In the genomic region with DNA sequence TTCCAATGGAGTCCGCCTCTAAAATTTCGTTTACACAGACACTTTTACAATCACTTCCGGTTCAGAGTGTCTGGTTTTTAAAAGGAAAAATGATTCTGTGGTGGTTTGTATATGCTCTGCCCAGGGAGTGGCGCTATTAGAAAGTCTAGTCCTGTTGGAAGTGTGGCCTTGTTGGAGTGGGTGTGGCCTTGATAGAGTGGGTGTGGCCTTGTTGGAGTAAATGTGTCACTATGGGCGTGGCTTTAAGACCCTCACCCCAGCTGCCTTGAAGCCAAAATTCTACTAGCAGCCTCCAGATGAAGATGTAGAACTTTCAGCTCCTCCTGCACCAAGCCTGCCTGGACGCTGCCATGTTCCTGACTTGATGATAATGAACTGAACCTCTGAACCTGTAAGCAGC, we compare ENCODE assay signal across 26 mouse cellular contexts.
DNase-seq lines count a peak whose midpoint lies in the region; ATAC-seq and TF ChIP-seq lines count a peak whose summit lies in the region.
"Had no signal": no experiment of that assay in that cellular context is flagged by ENCODE, and none has a peak within 500 bp of the region (broad histone marks: within the 10 kb centered on the region; RNA-seq: fewer than 3 reads in every experiment).

No protein-coding gene starts in this region.

- H3K4me3 ChIP-seq in hindbrain, postnatal 0 days (ENCODE audit: low read length) = no peak overlapping the region
- H3K4me3 ChIP-seq: embryonic facial prominence, embryonic 10.5 days; embryonic facial prominence, embryonic 12.5 days; forebrain, embryonic 13.5 days; forebrain, embryonic 15.5 days had no signal

- DNase-seq in embryo, embryonic 11 days = peak; percentile 27
- no peak for DNase-seq in embryo, embryonic 9.5 days (ENCODE audit: extremely low spot score)
- DNase-seq in retina, postnatal 1 day = peak; percentile 24
- DNase-seq in retina, embryonic 14.5 days (ENCODE audit: low spot score) = no peak
- DNase-seq in R1 (ENCODE audit: low read depth, low spot score) = peak; percentile 66
- DNase-seq in ovary, postnatal 14 days (ENCODE audit: low spot score) = no peak
- DNase-seq in hindbrain, postnatal 0 days (ENCODE audit: low spot score) = no peak
- DNase-seq: adrenal gland, adult 8-10 months; adrenal gland, postnatal 14 days; adrenal gland, postnatal 36 days; B cell, adult 2 months; cerebellum, adult 11-12 months; cerebellum, adult 2 months; cerebellum, adult 9-10 months; cerebellum, postnatal 10 days; cerebellum, postnatal 25 days; forebrain, postnatal 0 days had no signal

- WGBS in hindbrain, postnatal 0 days = 84% methylated on average over 6 of the region's 6 CpGs

- H3K4me2 ChIP-seq in hindbrain, postnatal 0 days (ENCODE audit: low read depth, low read length) = no peak overlapping the region
- H3K4me2 ChIP-seq: embryonic facial prominence, embryonic 12.5 days; forebrain, embryonic 13.5 days; forebrain, embryonic 15.5 days had no signal

- no peaks in the 10 kb centered on the region for H3K9me3 ChIP-seq in hindbrain, postnatal 0 days (ENCODE audit: low read length)
- H3K9me3 ChIP-seq: embryonic facial prominence, embryonic 10.5 days; embryonic facial prominence, embryonic 12.5 days; forebrain, embryonic 13.5 days; forebrain, embryonic 15.5 days had no signal

- H3K4me1 ChIP-seq in hindbrain, postnatal 0 days (ENCODE audit: insufficient read depth, low read length) = no peaks in the 10 kb centered on the region
- H3K4me1 ChIP-seq: forebrain, embryonic 13.5 days; forebrain, embryonic 15.5 days had no signal

- no peaks in the 10 kb centered on the region for H3K36me3 ChIP-seq in hindbrain, postnatal 0 days (ENCODE audit: insufficient read depth, low read length)
- H3K36me3 ChIP-seq: embryonic facial prominence, embryonic 10.5 days; embryonic facial prominence, embryonic 12.5 days; forebrain, embryonic 15.5 days; G1E had no signal

- H3K27ac ChIP-seq in hindbrain, postnatal 0 days = no peak overlapping the region
- H3K27ac ChIP-seq: embryonic facial prominence, embryonic 10.5 days; embryonic facial prominence, embryonic 12.5 days; forebrain, embryonic 13.5 days had no signal

- TF ChIP-seq CTCF in hindbrain, postnatal 0 days (IDR thresholded peaks at IDR 0.05; ENCODE audit: low read depth) = no peak

- no peak for ATAC-seq in hindbrain, postnatal 0 days
- ATAC-seq: activated CD4-positive, CD25-positive, alpha-beta regulatory T cell, adult 4 months; CD4-positive, CD25-positive, alpha-beta regulatory T cell, adult 4 months; forebrain, embryonic 13.5 days; forebrain, embryonic 15.5 days; Patski had no signal

- H3K9ac ChIP-seq in hindbrain, postnatal 0 days (replicated peaks; ENCODE audit: low read length) = no peak overlapping the region
- H3K9ac ChIP-seq: embryonic facial prominence, embryonic 12.5 days; forebrain, embryonic 13.5 days; forebrain, embryonic 15.5 days; forebrain, postnatal 0 days had no signal

- H3K27me3 ChIP-seq in hindbrain, postnatal 0 days (ENCODE audit: insufficient read depth, low read length) = no peaks in the 10 kb centered on the region
- H3K27me3 ChIP-seq: CH12.LX; embryonic facial prominence, embryonic 12.5 days; forebrain, embryonic 13.5 days; forebrain, embryonic 15.5 days; Patski had no signal

Comparison
In these comparisons a context has a peak if more than half of its experiments do, and no peak if none do; other contexts are left out.
1. DNase-seq: peak in embryo, embryonic 11 days (single experiment), retina, postnatal 1 day (single experiment) and R1 (single experiment); none in embryo, embryonic 9.5 days (single experiment), retina, embryonic 14.5 days (single experiment), ovary, postnatal 14 days (single experiment) and hindbrain, postnatal 0 days (single experiment).